Mouse (Mus musculus) right cerebral cortex, postnatal 36 days (tissue): Measurements from ENCODE around the gene Glp1r.

Experiments used
- DNase-seq, 2 experiments: peaks; one replicate each; pipeline ENCODE4 v3.0.0; 2022; ENCODE audit warnings: low spot score in 2 of 2, mixed read lengths in 1 of 2

Gene Glp1r

GRCm38 (mm10) chr17:30901627-30902026 lies at the start of gene Glp1r:
Gene Glp1r (plus strand): TSS chr17:30901817.
- no peak for DNase-seq

GRCm38 (mm10) chr17:30852345-30852744 lies 49.3 kb upstream of the Glp1r start:
- DNase-seq, result no peak

- DNase-seq, result no peak
Measured at GRCm38 (mm10) chr17:30857347-30857746, 44.3 kb upstream of the Glp1r start.

GRCm38 (mm10) chr17:30858586-30859259 lies 42.9 kb upstream of the Glp1r start:
- no peak for DNase-seq

GRCm38 (mm10) chr17:30859989-30860585 lies 41.5 kb upstream of the Glp1r start:
- no peak for DNase-seq

GRCm38 (mm10) chr17:30860606-30861005 lies 41.0 kb upstream of the Glp1r start:
- no peak for DNase-seq

- DNase-seq, result peak in 1 of 2 experiments; percentile 10
Measured at GRCm38 (mm10) chr17:30866281-30866680, 35.3 kb upstream of the Glp1r start.

- DNase-seq, result no peak
Measured at GRCm38 (mm10) chr17:30866966-30867365, 34.7 kb upstream of the Glp1r start.

- DNase-seq, result no peak
Measured at GRCm38 (mm10) chr17:30871040-30871439, 30.6 kb upstream of the Glp1r start.

GRCm38 (mm10) chr17:30874276-30874675 lies 27.3 kb upstream of the Glp1r start:
- no peak for DNase-seq

GRCm38 (mm10) chr17:30877456-30877855 lies 24.2 kb upstream of the Glp1r start:
- no peak for DNase-seq

GRCm38 (mm10) chr17:30878626-30879025 lies 23.0 kb upstream of the Glp1r start:
- DNase-seq, result no peak

- no peak for DNase-seq
Measured at GRCm38 (mm10) chr17:30880391-30880790, 21.2 kb upstream of the Glp1r start.

- no peak for DNase-seq
Measured at GRCm38 (mm10) chr17:30881001-30881400, 20.6 kb upstream of the Glp1r start.

GRCm38 (mm10) chr17:30882206-30882605 lies 19.4 kb upstream of the Glp1r start:
- DNase-seq, result no peak

GRCm38 (mm10) chr17:30883534-30883933 lies 18.1 kb upstream of the Glp1r start:
- no peak for DNase-seq

- DNase-seq, result no peak
Measured at GRCm38 (mm10) chr17:30892086-30892485, 9.5 kb upstream of the Glp1r start.

- no peak for DNase-seq
Measured at GRCm38 (mm10) chr17:30892730-30893129, 8.9 kb upstream of the Glp1r start.

GRCm38 (mm10) chr17:30897075-30897474 lies 4.5 kb upstream of the Glp1r start:
- no peak for DNase-seq

GRCm38 (mm10) chr17:30904096-30904495 lies 2.5 kb downstream of the Glp1r start:
- DNase-seq, result no peak

- DNase-seq, result no peak
Measured at GRCm38 (mm10) chr17:30907577-30907976, 6.0 kb downstream of the Glp1r start.

- no peak for DNase-seq
Measured at GRCm38 (mm10) chr17:30910866-30911731, 9.5 kb downstream of the Glp1r start.

GRCm38 (mm10) chr17:30911732-30912088 lies 10.1 kb downstream of the Glp1r start:
- no peak for DNase-seq
